Mouse (Mus musculus) MEL (cell line): ENCODE measurements at regions not wholly inside any gene's neighbourhood (a gene's known extent, or its start where the extent isn't known, plus 50 kb on each side); places are given as distances from the start of the nearest gene placed in this dataset.

Experiments used
- CTCF ChIP-seq, 3 experiments: IDR thresholded peaks in 2 of 3; conservative IDR thresholded peaks in 1 of 3; 2 replicates each; pipeline ENCODE4 v1.5.1; 2011 to 2012; ENCODE audit warnings: low read length in 3 of 3, low read depth in 2 of 3, mild to moderate bottlenecking in 2 of 3, improper control_type of control experiment in 1 of 3, inconsistent platforms in 1 of 3, mixed read lengths in 1 of 3, moderate library complexity in 1 of 3; ENCODE audit not compliant: control insufficient read depth in 1 of 3, insufficient read depth in 1 of 3, poor library complexity in 1 of 3, severe bottlenecking in 1 of 3
- EP300 ChIP-seq, 2 experiments: IDR thresholded peaks; 2 replicates each; pipeline ENCODE4 v1.6.1; 2011; ENCODE audit warnings: improper control_type of control experiment in 2 of 2, low read length in 2 of 2, low read depth in 1 of 2, mild to moderate bottlenecking in 1 of 2
- JUND ChIP-seq: IDR thresholded peaks from 2 replicates; pipeline ENCODE4 v1.6.1; 2011; ENCODE audit warnings: low read depth, mild to moderate bottlenecking, improper control_type of control experiment, low read length
- MXI1 ChIP-seq: IDR thresholded peaks from 2 replicates; pipeline ENCODE4 v1.6.1; 2011; ENCODE audit warnings: mild to moderate bottlenecking, low read depth, low read length, improper control_type of control experiment
- MYB ChIP-seq: IDR thresholded peaks from 2 replicates; pipeline ENCODE4 v1.6.1; 2011; ENCODE audit warnings: mild to moderate bottlenecking, low read depth, low read length, improper control_type of control experiment
- MYC ChIP-seq: IDR thresholded peaks from 2 replicates; pipeline ENCODE4 v1.6.1; 2011; ENCODE audit warnings: low read depth, mild to moderate bottlenecking, low read length, improper control_type of control experiment, moderate library complexity
- POLR2A ChIP-seq, 2 experiments: IDR thresholded peaks; 2 replicates each; pipeline ENCODE4 v1.6.1; 2011 to 2012; ENCODE audit warnings: low read length in 2 of 2, mild to moderate bottlenecking in 2 of 2, control low read depth in 1 of 2, improper control_type of control experiment in 1 of 2, low read depth in 1 of 2, moderate library complexity in 1 of 2; ENCODE audit not compliant: control insufficient read depth in 1 of 2, insufficient read depth in 1 of 2, poor library complexity in 1 of 2
- SIN3A ChIP-seq: IDR thresholded peaks from 2 replicates; pipeline ENCODE4 v1.6.1; 2012; ENCODE audit warnings: low read length, improper control_type of control experiment, inconsistent platforms
- TBP ChIP-seq: IDR thresholded peaks from 2 replicates; pipeline ENCODE4 v1.8.0; 2011; ENCODE audit warnings: low read depth, low read length, improper control_type of control experiment
- ZMIZ1 ChIP-seq: IDR thresholded peaks from 2 replicates; pipeline ENCODE4 v1.6.1; 2012; ENCODE audit warnings: low read depth, mild to moderate bottlenecking, inconsistent platforms, low read length, improper control_type of control experiment, moderate library complexity

- no peak for TF ChIP-seq MXI1
- TF ChIP-seq MYC: no peak
- TF ChIP-seq EP300 (IDR thresholded peaks at IDR 0.05; ENCODE audit: low read depth in 1 of 2, low read length in 2 of 2): no peak
- TF ChIP-seq ZMIZ1: no peak
- no peak for TF ChIP-seq CTCF (IDR thresholded peaks at IDR 0.05 in 2 of 3, conservative IDR thresholded peaks at IDR 0.05 in 1 of 3; ENCODE audit: control insufficient read depth in 1 of 3, insufficient read depth in 1 of 3, low read depth in 2 of 3, low read length in 3 of 3, poor library complexity in 1 of 3, severe bottlenecking in 1 of 3)
- TF ChIP-seq JUND: no peak
- TF ChIP-seq TBP: no peak
- no peak for TF ChIP-seq POLR2A (IDR thresholded peaks at IDR 0.05; ENCODE audit: control insufficient read depth in 1 of 2, insufficient read depth in 1 of 2, low read depth in 1 of 2, low read length in 2 of 2, poor library complexity in 1 of 2)
- TF ChIP-seq SIN3A: no peak
- TF ChIP-seq MYB: no peak
Observed at GRCm38 (mm10) chr12:35746691-35747299, 178.6 kb upstream of the Agr3 start.
